Mouse (Mus musculus): ENCODE results near the gene Prm3.

The Prm3 gene

DNA sequence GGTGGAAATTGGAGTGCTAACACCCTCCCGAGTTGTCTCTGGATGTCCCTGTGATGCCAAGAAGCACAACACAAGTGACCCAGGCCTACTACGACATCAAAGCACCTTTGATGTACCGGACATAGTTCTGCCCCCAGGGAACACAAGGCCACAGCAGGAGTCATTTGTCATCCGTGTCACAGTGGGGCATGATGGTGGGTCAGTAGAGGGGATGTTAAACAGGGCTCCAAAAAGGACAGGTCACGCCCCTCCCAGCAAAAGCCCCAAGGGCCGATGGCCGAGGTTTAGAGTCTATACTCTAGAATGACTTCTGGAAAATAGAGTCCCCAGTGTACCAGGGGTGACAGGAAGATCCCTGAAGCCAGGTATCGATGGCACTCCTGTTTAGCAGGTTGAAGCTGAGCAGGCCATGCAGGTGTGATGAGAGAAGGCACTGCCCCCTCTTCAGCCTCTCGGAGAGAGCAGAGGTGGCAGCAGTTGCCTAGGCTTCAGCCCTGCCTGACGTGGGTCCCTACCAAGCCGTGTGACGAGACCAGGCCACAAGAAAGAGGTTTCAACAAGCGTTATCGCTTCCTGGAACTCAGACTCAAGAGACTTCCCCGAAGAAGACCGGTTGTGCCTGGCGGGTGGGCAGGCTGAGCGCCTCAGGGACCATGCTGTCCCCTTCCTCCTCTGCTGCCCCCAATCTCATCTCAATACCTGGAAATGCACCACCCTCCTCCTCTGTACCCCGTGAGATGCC, 18.8 kb downstream of the Prm3 start:
- no peak for DNase-seq (ENCODE audit: low read depth, low spot score)

DNA sequence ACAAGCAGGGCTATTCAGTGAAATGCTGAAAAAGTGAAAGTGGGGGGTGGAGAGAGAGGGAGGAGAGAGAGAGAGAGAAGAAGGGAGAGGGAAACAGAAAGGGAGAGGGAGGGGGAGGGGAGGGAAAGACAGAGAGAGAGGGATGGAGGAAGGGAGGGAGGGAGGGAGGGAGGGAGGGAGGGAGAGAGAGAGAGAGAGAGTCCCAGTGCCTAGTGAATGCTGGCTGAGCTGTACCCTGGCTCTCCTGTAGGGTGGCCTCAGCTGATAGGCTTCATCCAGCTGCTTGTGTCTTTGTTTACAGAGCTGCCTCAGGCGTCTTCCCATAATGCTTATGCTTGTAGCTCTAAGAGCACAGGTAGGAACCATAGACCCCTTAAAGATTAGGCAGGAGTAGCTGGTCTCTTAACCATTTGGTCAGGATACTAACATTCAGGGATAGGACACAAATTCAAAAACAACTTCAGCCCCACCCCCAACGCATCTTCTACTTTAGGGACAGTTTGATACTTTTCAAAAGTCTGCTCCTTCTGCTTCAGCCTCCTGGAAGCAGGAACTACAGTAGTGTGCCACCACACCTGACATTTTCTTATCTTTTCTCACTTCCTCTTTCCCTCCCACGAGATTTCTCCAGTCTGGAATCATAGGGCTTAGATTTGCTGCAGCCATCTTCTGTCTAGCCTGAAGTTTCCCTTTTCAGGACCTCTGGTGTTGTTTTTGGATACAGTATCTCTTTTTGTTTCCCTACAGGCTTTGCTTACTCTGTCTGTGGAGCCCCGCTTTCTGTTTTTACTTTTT, 20.0 kb downstream of the Prm3 start:
- DNase-seq (ENCODE audit: low read depth, low spot score), result no peak

DNA sequence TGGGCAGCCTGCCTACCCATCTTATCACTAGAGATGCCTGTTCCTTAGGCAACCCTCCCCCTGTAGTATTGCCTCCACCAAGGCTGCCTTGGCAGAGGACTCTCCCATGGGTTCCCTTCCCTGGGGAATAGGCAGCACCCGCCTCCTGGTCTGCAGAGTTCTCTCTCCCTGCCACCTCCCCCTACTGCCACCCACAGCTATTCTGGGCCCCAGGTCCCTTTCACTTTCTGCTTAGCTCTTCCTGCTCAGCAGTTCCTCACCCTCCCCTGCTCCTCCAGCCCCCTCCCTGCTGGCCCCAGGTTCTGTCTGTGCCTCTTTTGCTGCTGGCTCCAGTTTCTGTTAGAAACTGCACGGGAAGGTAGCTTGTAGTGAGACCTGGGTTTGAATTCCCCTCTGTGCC, 21.1 kb downstream of the Prm3 start:
- DNase-seq (ENCODE audit: low read depth, low spot score), result no peak

DNA sequence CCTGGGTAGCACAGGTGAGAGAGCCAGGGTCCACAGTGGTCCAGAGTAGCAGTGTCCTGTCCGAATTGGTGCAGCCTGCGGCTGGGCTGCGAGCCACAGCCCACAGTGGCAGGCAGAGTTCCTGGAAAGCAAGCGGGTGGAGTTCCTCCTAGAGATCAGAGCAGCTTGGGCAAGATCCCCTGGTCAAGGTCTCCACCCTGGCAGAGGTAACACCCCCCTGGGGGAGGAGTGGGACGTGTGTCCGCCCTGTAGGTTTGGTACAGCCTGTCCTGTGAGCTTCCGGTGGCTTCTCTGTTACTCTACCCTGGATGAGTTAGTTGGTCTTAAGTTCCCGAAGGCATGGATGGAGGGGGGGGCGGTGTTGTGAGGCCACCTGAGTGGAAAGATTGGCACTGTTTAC, 21.9 kb downstream of the Prm3 start:
- no peak for DNase-seq (ENCODE audit: low read depth, low spot score)

DNA sequence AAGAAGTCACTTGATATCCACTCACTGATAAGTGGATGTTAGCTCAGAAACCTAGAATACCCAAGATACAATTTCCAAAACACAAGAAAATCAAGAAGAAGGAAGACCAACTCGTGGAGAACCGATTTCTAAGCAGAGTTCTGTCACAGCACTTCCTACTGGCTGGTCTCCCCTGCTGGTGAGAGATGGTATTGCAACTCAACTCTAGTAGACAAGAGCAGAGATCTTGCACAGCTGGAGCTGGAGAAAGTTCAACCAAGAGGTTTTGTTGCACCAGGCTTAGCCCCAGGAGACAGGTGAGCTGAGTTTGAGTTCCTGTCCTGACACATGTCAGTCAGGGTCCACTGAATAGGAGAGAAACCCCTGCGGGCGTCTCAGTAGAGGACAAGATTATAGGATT, 23.6 kb downstream of the Prm3 start:
- DNase-seq (ENCODE audit: low read depth, low spot score), result peak; percentile 43

DNA sequence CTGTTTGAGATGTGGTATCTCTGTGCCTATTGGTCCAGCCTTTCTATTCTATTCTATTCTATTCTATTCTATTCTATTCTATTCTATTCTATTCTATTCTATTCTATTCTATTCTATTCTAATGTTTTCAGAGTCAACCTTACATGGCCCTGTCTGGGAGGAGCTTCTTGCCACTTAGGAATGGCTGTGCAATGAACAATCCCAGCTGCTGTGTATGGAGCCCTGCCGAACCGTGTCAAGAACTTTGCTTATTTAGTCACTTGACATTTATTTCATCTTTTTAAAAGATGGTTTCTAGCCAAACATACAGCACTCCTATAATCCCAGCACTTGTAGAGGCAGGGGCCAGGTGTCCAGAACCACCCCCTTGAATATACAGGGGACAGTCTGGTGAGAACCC, 26.4 kb downstream of the Prm3 start:
- no peak for DNase-seq (ENCODE audit: low read depth, low spot score)

DNA sequence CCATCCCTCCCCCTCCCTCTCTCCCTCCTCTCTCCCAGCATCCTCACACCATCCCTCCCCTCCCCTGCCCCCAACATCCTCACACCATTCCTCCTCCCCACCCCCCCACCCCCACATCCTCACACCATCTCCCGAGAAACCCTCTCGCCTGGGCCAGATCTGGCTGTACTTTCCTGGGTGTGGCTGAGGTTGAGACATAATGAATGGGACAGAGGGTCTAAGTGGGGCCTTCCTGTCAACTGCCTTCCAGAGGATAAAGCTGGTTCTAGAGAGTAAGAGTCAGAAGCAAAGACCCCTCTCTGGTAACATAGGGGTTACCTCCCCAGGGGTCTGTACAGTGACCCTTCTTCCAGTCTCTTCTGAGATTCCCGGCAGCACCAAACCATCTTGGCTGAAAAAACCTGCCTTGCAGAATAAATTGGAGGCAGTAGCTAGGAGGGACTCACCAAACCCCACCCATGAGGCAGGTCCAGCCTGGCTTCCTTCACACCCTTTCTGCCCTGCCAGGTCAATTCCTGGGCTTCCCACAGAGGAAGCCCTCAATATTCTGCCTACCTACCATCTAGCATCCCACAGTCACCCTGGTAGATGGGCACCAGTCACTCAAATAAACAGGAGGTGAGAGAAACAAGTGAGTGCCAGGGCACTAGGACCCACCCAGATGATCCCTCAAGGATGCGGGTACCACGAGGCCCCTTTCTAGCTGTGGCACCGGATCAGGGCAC, 27.0 kb downstream of the Prm3 start:
- no peak for DNase-seq (ENCODE audit: low read depth, low spot score)

DNA sequence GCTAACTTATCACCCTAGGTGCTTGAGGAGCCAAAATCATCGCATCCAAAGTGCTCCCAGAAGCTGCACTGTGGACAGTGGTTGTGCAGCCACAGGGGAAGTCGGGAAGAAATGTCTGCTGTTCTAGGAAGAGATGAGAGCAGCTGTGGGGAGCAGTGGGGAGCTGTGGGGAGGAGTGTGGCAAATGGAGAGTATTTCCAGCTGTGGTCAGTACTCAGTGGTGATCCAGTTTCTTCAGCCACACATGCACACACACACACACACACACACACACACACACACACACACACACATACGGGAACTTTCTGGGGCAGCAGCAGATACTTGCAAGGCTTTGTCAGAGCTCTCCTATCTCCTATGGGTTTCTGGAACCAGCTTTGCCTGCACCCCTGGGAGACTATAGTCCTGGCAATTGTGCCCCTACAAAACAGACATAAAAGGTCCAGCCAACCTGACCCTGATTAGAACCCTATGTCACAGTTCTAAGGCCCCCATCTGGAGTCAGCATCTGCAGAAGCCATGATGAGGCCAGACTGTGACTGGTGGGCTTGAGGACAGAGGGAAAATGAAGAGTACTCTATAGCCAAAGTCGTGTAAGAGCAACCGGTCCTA, 28.0 kb downstream of the Prm3 start:
- no peak for DNase-seq (ENCODE audit: low read depth, low spot score)

DNA sequence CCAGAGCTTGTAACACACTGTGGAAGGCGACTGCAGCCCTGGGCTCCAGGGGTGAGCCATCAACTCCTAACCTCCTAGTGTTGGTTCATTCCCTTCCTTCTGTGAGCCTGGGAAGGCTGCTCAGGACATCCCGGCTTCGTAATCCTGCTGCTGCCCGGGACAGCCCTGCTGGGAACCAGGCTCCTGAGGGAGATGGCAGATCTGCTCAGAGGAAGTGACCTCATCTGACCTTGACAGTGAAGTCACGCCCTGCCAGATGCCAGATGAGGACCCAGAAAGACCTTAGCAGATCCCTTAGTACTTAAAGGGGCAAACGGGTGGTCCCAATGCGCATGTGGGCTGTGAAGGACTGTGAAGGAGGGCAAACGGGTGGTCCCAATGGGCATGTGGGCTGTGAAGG, 29.5 kb downstream of the Prm3 start:
- no peak for DNase-seq (ENCODE audit: low read depth, low spot score)

DNA sequence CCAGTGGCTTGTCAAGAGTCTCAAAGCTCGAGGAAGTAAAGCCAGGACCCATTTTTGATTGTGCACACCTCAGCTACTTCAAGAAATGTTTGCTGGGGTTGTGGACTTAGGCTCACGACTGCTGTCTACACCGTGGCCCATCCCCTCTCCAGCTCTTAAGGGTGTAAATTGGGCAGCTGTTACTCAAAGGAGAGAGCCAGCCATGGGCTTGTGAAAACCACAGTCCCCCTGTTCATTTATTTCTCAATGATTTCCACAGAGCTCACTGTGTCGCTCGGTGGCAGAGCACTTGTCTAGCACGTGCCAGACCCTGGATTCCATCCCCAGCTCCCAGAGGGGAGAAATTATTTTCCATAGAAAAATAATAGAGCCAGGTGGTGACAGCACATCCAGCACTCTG, 34.5 kb downstream of the Prm3 start:
- DNase-seq (ENCODE audit: low read depth, low spot score), result no peak

DNA sequence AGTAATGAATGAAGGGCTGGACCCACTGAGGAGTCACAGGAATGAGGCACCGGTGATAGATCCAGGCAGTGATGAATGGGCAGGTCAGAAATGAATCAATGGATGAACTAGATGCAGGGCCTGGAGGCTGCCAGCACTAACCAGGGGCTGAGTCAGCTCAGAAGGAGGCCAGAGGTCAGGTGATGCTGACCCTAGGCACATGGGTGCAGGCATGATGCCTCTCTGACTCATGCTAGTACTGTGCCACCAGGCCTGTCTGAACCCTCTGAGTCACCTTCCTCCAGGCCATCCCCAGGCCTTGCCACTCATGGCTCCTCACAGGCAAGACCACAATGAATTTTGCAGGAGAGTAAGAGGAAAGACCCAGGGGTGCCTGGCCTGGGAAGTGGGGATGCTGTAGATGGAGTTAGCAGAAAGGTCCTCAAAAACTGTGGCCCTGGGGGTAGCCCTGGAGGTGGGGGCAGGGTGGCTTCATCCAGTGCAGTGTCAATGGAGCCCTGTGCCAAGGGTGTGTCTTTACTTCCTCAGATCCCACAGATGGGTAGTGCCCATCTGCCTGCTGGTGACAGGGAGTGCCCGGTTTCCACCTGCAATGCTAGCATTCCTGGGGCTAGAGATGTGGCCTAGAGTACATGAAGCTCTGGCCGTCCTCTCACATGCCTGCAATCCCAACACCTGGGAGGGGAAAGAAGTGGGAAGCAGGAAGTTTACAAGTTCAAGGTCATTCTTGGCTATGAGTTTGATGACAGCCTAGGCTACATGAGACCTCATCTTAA, 36.0 kb downstream of the Prm3 start:
- DNase-seq (ENCODE audit: low read depth, low spot score), result no peak

DNA sequence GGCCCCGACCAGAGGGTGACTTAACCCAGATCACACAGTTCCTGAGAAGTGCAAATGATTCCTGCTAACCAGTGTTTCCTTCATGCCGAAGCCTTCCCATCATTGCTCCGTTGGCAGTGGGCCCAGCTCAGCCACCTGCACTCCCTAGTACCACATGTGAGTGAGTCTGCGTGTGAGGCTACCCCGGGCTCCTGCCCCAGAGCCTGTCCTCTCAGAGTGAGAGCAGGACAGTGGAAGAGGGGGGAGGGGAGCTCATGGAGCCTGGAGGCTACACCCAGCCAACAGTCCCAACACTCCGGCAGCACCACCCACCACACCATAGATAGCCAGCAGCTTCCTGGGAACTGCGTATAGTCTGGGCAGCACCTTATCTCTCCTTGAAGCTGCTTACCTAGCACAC, 40.9 kb downstream of the Prm3 start:
- no peak for DNase-seq (ENCODE audit: low read depth, low spot score)

DNA sequence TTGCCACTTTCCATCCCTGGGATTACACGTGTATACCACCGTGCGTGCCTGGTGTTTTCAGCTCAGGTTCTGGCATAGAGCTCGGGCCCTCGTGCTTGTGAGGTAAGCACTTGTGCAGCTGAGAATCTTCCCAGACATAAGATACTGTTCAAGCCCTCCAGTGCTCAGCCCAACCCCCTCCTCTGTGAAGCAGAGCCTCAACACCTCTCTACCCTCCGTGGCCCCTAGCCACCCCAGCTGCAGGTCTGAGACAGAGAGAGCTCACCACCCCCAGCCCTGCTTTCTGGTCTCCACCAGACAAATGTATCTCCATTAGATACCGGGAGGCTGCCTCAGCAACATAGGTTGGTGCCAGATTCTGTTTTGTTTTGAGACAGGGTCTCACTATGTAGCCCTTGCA, 41.5 kb downstream of the Prm3 start:
- no peak for DNase-seq (ENCODE audit: low read depth, low spot score)

DNA sequence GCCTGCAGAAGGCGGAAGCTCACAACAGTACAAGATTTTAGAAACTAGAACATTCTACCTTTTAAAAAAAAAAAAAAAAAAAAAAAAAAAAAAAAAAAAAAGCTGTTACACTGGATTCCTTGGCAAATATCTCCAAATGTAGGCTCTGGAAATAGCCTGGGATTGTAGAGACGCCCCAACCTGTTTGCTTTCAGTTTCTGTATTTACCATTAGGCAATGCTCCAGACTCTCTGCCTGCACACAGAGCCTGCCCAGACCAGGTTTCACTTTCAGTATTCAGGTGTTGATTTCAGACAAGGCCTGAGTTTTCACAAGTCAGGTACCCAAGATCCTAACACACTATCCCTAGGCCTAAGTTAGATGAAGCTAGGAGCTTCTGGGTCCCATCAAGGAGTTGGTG, 49.6 kb downstream of the Prm3 start:
- no peak for DNase-seq (ENCODE audit: low read depth, low spot score)

Measured in retina, postnatal 7 days (tissue).